Mouse (Mus musculus): ENCODE results near the gene Col1a1.

GRCm38 (mm10) chr11:94938296-94938695, 2.3 kb downstream of the Col1a1 start:
- TF ChIP-seq POLR2A (IDR thresholded peaks at IDR 0.05; ENCODE audit: low read depth, low read length) (no peak; the same call in 1 of the 2 replicates), CTCF (IDR thresholded peaks at IDR 0.05; ENCODE audit: borderline replicate concordance, insufficient read depth, low read length) (no peak)

Measured in embryonic fibroblast, embryonic 13.5 days (primary cell).